ENCODE assay signal across 25 mouse cellular contexts in the genomic region with DNA sequence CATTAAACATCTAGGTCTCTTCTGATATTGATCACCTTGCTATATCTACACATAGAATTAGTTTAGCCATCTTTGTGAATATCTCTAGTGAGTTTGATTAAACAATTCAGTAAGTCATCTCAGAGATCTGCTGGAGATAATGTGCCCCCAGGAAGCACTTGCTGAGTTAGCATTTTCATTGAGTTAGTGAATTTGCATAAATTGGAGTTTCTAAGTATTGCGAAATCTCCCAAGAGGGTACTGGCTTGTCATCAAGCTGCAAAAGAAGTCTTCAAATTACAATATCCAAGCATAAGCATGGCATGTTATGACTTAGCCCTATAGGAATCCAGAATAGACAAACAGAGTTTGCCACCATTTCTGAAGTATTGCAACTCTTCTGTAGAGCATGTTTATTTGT.
"Had no signal": no experiment of that assay in that cellular context is flagged by ENCODE, and none has a peak within 500 bp of the region (broad histone marks: within the 10 kb centered on the region; RNA-seq: fewer than 3 reads in every experiment).

No protein-coding gene starts in this region.

- H3K4me1 ChIP-seq: hindbrain, embryonic 12.5 days; intestine, embryonic 15.5 days had no signal

- H3K9ac ChIP-seq: heart, embryonic 12.5 days; hindbrain, embryonic 12.5 days; hindbrain, embryonic 14.5 days; intestine, embryonic 15.5 days; limb, embryonic 12.5 days had no signal

- H3K27ac ChIP-seq: heart, embryonic 10.5 days; hindbrain, embryonic 10.5 days; hindbrain, embryonic 12.5 days; hindbrain, embryonic 14.5 days; intestine, embryonic 15.5 days; layer of hippocampus, adult 2 months; left cerebral cortex, adult 2 months; limb, embryonic 10.5 days; limb, embryonic 12.5 days had no signal

- H3K27me3 ChIP-seq: heart, embryonic 12.5 days; intestine, embryonic 15.5 days; limb, embryonic 12.5 days had no signal

- H3K9me3 ChIP-seq: heart, embryonic 10.5 days; heart, embryonic 12.5 days; hindbrain, embryonic 10.5 days; hindbrain, embryonic 12.5 days; intestine, embryonic 15.5 days; limb, embryonic 10.5 days; limb, embryonic 12.5 days had no signal

- H3K4me2 ChIP-seq: heart, embryonic 12.5 days; hindbrain, embryonic 12.5 days; hindbrain, embryonic 14.5 days; intestine, embryonic 15.5 days; limb, embryonic 12.5 days; liver, embryonic 11.5 days had no signal

- DNase-seq: gastrocnemius, postnatal 10 days; gastrocnemius, postnatal 25 days; heart, adult 18-20 months; heart, postnatal 10 days; heart, postnatal 4 days; kidney, adult 18-20 months; kidney, adult 8-10 months; kidney, postnatal 10 days; kidney, postnatal 25 days; kidney, postnatal 4 days; liver had no signal

- H3K4me3 ChIP-seq: heart, embryonic 10.5 days; heart, embryonic 12.5 days; hindbrain, embryonic 10.5 days; hindbrain, embryonic 12.5 days; intestine, embryonic 15.5 days; layer of hippocampus, adult 2 months; left cerebral cortex, adult 2 months; limb, embryonic 10.5 days; limb, embryonic 12.5 days had no signal

- ATAC-seq: hindbrain, embryonic 16.5 days; inflammation-experienced regulatory T-cells, adult 6 months; intestine, embryonic 15.5 days; intestine, postnatal 0 days had no signal

- H3K36me3 ChIP-seq: heart, embryonic 10.5 days; heart, embryonic 12.5 days; hindbrain, embryonic 10.5 days; hindbrain, embryonic 12.5 days; intestine, embryonic 15.5 days; limb, embryonic 10.5 days; limb, embryonic 12.5 days had no signal
